Mouse (Mus musculus) urinary bladder, postnatal 4 days (tissue): ENCODE data around the gene Mpig6b.

Experiments used
- DNase-seq, 2 experiments: peaks; one replicate each; pipeline ENCODE4 v3.0.0; 2021 to 2022; ENCODE audit warnings: low spot score in 2 of 2

Gene Mpig6b

GRCm38 (mm10) chr17:35016791-35017705, 48.9 kb downstream of the Mpig6b start:
- DNase-seq: no peak

DNA sequence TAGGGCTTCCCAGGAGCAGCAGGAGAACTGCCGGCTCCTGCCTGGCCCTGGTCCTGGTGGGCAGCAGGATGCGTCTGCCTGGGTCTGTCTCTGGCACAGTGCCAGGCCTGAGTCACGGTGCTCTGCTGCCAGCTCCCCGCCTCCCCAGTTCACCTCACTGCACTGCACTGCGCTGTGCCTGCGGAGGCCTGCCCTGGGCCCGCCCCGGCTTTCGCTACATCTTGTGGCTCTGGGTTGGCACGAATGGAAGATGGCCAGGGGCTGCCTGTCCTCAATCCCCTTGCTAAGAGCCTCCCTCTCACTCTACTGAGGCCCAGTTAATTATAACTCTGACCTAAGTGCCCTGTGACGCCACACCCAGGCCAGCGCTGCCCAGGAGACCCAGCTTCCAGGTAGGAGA, 49.6 kb downstream of the Mpig6b start, which contains the start of gene Vwa7:
Vwa7 (plus strand) TSS at position 204 of the 400 bp plus-strand sequence.
- DNase-seq: peak in 1 of 2 experiments; percentile 43

DNA sequence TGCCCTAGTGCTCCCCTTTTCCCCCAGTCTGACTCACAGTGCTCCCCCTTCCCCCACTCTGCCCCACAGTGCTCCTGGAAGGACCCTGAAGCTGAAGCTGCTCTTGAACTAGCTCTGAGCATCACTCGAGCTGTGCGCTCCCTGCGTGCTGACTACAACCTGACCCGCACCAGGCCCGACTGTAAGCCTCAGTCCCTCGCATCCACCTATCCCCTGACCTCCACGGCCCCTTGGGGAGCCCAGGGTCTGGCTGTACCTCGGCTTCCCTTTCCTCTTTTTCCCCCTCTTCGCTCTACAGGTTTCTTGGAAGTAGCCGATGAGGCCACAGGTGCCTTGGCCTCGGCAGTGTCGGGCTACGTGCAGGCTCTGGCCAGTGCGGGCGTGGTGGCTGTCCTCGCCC, 50.7 kb downstream of the Mpig6b start:
- DNase-seq: no peak

- DNase-seq: no peak
These were observed 52.8 kb downstream of the Mpig6b start for GRCm38 (mm10) chr17:35013221-35013620.
